Mouse (Mus musculus): ENCODE data around the gene Otop2. TPM values are rescaled to one million over a fixed set of nuclear protein-coding genes. Genes with fewer than 3 reads are reported as not detected.
A peak's percentile ranks its signal among the peaks of the same experiment; 100 is the strongest.

Otop2 gene
- total and polyA plus RNA-seq, 2 experiments from 2014 or later = 0.13 TPM; not detected in 1

DNA sequence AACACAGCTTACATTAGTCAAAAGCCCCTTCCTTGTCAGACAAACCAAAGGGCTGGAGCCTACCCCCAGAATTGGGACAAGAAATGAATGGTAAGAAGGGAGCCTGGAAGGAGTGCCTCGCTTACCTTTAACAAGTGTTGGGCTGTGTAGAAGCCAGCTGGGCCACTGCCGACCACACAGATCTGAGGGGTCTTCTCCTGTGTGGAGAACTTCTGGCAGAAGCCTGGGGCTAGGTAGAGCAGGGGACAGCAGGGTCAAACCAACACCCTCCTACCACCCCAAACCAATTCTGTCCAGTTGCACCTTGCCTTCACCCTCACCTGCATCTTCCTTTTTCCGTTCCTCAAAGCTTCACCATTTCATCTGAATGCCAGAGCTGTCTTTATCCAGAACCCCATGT lies 31.0 kb upstream of the Otop2 start:
- ATAC-seq (no peak), DNase-seq (no peak)
- Histone ChIP-seq H3K9ac (peak overlapping the region; percentile 77), H3K9me3 (ENCODE audit: low read length) (no peaks in the 10 kb centered on the region), H3K4me2 (ENCODE audit: low read depth) (peak overlapping the region; percentile 78), H3K36me3 (ENCODE audit: insufficient read depth) (peaks cover 6% of the 10 kb centered on the region; the same call in 1 of the 2 replicates), H3K27ac (ENCODE audit: low read depth, low read length) (0 out of 2 replicates have a peak overlapping the region, but pooled peaks have one; percentile 88), H3K27me3 (ENCODE audit: insufficient read depth, low read length) (no peaks in the 10 kb centered on the region), H3K4me1 (ENCODE audit: insufficient read depth) (0 out of 2 replicates have a peak, but pooled peaks cover 6% of the 10 kb centered on the region), H3K4me3 (ENCODE audit: low read depth, low read length) (peak overlapping the region; percentile 74)
- TF ChIP-seq CTCF (IDR thresholded peaks at IDR 0.05; ENCODE audit: low read depth) = no peak
- 47% methylated on average over 3 of the region's 3 CpGs for WGBS

DNA sequence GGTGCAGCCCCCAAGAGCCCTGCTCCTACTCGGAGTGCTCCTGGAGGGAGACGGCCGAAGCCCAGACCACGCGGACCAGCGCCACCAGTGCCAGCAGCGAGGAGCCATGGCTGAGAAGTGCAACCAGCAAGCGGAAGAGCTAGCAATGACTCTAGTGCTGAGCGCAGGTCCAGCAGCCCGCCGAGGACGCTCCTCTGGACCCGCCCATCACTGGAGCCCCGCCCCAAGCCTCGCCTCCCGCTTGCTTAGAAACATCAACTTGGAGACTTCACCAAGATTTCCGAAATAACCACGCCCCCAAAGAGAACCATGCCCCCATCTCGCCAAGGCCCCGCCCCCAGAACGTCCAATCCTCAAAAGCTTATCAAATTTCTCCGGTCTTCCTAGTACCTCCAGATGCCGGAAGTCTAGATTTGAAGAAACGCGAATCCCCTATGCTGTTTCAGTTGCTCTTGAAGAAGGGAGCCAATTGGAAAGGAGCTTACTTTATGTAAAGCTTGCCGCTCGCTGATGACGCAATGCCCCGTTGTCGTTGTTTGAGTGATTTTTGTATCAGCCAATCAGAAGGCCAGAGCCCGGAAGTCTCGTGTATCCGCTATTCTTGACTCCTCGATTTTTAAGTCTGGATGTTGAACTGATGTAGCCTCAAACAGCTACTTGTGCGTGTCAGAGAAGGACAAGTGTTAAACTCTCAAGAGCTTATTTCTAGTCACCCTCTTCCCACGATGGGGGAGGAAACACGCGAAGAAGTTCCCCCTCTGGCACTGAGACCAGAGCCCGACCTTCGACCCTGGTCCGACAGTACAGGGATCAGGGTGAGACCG lies 30.0 kb upstream of the Otop2 start, which contains the start of gene Fdxr:
Gene Fdxr (minus strand): TSS at position 271 of the 824 bp plus-strand sequence.
- DNase-seq (peak; percentile 99), ATAC-seq (peak; percentile 96)
- TF ChIP-seq CTCF (IDR thresholded peaks at IDR 0.05; ENCODE audit: low read depth) = peak; percentile 48
- H3K4me3 ChIP-seq (ENCODE audit: low read depth, low read length) = peak within 1 kb of the TSS; percentile 74
- H3K4me2 ChIP-seq (ENCODE audit: low read depth) = peak within 1 kb of the TSS; percentile 79
- peak within 1 kb of the TSS; percentile 77 for H3K9ac ChIP-seq
- no peaks in the 10 kb centered on the region for H3K9me3 ChIP-seq (ENCODE audit: low read length)
- no peaks in the 10 kb centered on the region for H3K27me3 ChIP-seq (ENCODE audit: insufficient read depth, low read length)
- WGBS = under 1% methylated on average over 42 of the region's 42 CpGs
- peaks cover under 1% of the 10 kb centered on the region; the same call in 1 of the 2 replicates for H3K36me3 ChIP-seq (ENCODE audit: insufficient read depth)
- H3K27ac ChIP-seq (ENCODE audit: low read depth, low read length) = peak within 1 kb of the TSS; percentile 88
- H3K4me1 ChIP-seq (ENCODE audit: insufficient read depth) = 0 out of 2 replicates have a peak, but pooled peaks cover 6% of the 10 kb centered on the region

DNA sequence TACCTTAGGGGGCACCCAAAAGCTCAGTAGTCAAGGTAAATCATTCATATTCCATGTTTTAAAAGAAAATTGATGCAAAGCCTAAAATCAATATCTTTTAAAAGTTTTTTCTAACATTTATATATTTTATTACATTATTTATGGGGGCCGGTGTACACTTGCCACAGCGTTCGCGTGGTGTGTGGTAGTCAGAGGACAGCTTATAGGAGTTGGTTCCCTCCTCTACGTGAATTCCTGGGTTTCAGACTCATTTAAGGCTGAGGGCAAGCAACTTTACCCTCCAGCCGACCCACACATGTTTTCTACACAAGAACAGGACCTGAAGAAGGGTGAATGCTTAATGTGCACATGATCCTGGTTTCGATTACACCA lies 29.4 kb upstream of the Otop2 start:
- no peak for TF ChIP-seq CTCF (IDR thresholded peaks at IDR 0.05; ENCODE audit: low read depth)
- no peaks in the 10 kb centered on the region for H3K36me3 ChIP-seq (ENCODE audit: insufficient read depth)
- H3K4me1 ChIP-seq (ENCODE audit: insufficient read depth) = 0 out of 2 replicates have a peak, but pooled peaks cover 6% of the 10 kb centered on the region
- no peaks in the 10 kb centered on the region for H3K9me3 ChIP-seq (ENCODE audit: low read length)
- DNase-seq (no peak), ATAC-seq (no peak)
- H3K9ac ChIP-seq = peak overlapping the region; percentile 77
- peak overlapping the region; percentile 79 for H3K4me2 ChIP-seq (ENCODE audit: low read depth)
- H3K27ac ChIP-seq (ENCODE audit: low read depth, low read length) = peak overlapping the region; percentile 88
- 21% methylated on average over 7 of the region's 7 CpGs for WGBS
- peak overlapping the region; percentile 74 for H3K4me3 ChIP-seq (ENCODE audit: low read depth, low read length)
- no peaks in the 10 kb centered on the region for H3K27me3 ChIP-seq (ENCODE audit: insufficient read depth, low read length)

DNA sequence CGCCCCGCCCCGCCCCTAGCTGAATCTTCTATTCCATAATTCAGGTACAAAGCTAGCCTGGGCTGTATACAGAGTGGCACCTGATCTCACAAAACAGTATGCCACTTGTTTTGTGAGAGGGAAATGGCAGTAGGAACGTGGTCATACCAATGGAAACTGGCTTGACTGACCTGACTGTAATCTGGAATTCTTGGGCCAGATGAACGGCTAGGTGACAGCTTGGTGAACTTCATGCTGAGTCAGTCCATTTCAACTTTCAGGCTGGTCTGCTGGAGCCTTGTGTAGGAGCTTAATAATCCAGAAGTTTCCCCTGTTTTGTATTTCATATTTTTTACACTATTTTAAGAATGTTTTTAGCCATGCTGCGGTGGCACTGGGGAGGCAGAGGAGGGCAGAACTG lies 28.8 kb upstream of the Otop2 start:
- DNase-seq = no peak
- no peak overlapping the region for H3K4me2 ChIP-seq (ENCODE audit: low read depth)
- no peak overlapping the region for H3K9ac ChIP-seq

DNA sequence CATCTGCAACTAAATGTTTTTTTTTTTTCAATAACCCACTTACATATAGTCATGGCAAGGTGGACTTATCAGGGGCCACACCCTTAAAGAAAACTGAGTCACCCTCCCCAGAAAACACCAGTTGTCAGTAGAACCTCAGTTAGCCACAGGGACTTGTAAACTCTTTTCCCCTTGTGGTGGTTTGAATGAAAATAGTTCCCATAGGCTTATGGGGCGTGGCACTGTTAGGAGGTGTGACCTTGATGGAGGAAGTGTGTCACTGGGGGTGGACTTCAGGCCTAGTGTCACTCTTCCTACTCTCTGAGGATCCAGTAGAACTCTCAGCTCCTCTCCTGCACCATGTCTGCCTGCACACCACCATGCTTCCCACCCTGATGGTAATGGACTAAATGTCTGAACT lies 27.2 kb upstream of the Otop2 start:
- Histone ChIP-seq H3K9ac (no peak overlapping the region), H3K36me3 (ENCODE audit: insufficient read depth) (no peaks in the 10 kb centered on the region), H3K4me3 (ENCODE audit: low read depth, low read length) (no peak overlapping the region), H3K4me2 (ENCODE audit: low read depth) (no peak overlapping the region), H3K4me1 (ENCODE audit: insufficient read depth) (0 out of 2 replicates have a peak, but pooled peaks cover 6% of the 10 kb centered on the region), H3K9me3 (ENCODE audit: low read length) (no peaks in the 10 kb centered on the region), H3K27ac (ENCODE audit: low read depth, low read length) (no peak overlapping the region), H3K27me3 (ENCODE audit: insufficient read depth, low read length) (no peaks in the 10 kb centered on the region)
- DNase-seq = no peak
- no peak for ATAC-seq
- no peak for TF ChIP-seq CTCF (IDR thresholded peaks at IDR 0.05; ENCODE audit: low read depth)
- WGBS = 72% methylated on average over 1 of the region's 1 CpGs

More for the DNA sequence above, 28.8 kb upstream of the Otop2 start:
- WGBS = 86% methylated on average over 6 of the region's 6 CpGs
- Histone ChIP-seq H3K9me3 (ENCODE audit: low read length) (no peaks in the 10 kb centered on the region), H3K36me3 (ENCODE audit: insufficient read depth) (no peaks in the 10 kb centered on the region), H3K4me1 (ENCODE audit: insufficient read depth) (0 out of 2 replicates have a peak, but pooled peaks cover 6% of the 10 kb centered on the region), H3K27ac (ENCODE audit: low read depth, low read length) (no peak overlapping the region), H3K27me3 (ENCODE audit: insufficient read depth, low read length) (no peaks in the 10 kb centered on the region), H3K4me3 (ENCODE audit: low read depth, low read length) (no peak overlapping the region)
- ATAC-seq = no peak
- TF ChIP-seq CTCF (IDR thresholded peaks at IDR 0.05; ENCODE audit: low read depth) = no peak

DNA sequence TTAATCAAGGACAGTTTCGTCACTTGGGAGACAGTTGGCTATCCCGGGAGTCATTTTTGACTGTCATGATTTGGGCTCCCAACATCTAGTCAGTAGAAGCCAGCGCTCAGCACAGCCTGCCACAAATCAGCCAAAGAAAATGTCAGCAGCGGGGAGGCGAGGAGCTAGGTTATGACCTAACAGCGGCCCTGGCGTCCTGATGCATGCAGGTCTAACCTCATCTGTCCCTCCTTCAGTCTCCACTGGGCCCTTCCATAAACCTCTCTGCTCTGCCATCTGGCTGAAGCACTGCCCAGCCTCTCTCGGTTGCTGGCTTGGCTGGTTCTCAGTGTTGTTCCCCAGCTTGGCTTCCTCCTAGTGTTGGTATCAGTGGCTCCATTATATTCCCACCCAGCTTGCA lies 24.7 kb upstream of the Otop2 start:
- no peak overlapping the region for H3K9ac ChIP-seq
- no peak for TF ChIP-seq CTCF (IDR thresholded peaks at IDR 0.05; ENCODE audit: low read depth)
- H3K27ac ChIP-seq (ENCODE audit: low read depth, low read length) = peak overlapping the region; percentile 16; the same call in 1 of the 2 replicates
- no peaks in the 10 kb centered on the region; the same call in 1 of the 2 replicates for H3K4me1 ChIP-seq (ENCODE audit: insufficient read depth)
- H3K9me3 ChIP-seq (ENCODE audit: low read length) = no peaks in the 10 kb centered on the region
- DNase-seq (peak; percentile 39), ATAC-seq (peak; percentile 64)
- H3K4me2 ChIP-seq (ENCODE audit: low read depth) = no peak overlapping the region
- no peak overlapping the region for H3K4me3 ChIP-seq (ENCODE audit: low read depth, low read length)
- no peaks in the 10 kb centered on the region for H3K36me3 ChIP-seq (ENCODE audit: insufficient read depth)
- 74% methylated on average over 8 of the region's 8 CpGs for WGBS
- no peaks in the 10 kb centered on the region for H3K27me3 ChIP-seq (ENCODE audit: insufficient read depth, low read length)
